Mouse (Mus musculus) ES-E14 (cell line): ENCODE data around the gene Spns3.

Source experiments
- CHD2 ChIP-seq: IDR thresholded peaks from 2 replicates; pipeline ENCODE4 v1.6.1; 2014; ENCODE audit warnings: mild to moderate bottlenecking, low read depth, low read length, inconsistent platforms
- HCFC1 ChIP-seq: IDR thresholded peaks from 2 replicates; pipeline ENCODE4 v1.6.1; 2012; ENCODE audit warnings: low read length, inconsistent platforms, borderline replicate concordance; ENCODE audit not compliant: insufficient read depth
- MAFK ChIP-seq: IDR thresholded peaks from 2 replicates; pipeline ENCODE4 v1.6.1; 2014; ENCODE audit warnings: mild to moderate bottlenecking, low read depth, low read length, inconsistent platforms; ENCODE audit not compliant: insufficient read depth
- ZC3H11A ChIP-seq: IDR thresholded peaks from 2 replicates; pipeline ENCODE4 v1.6.1; 2012; ENCODE audit warnings: low read depth, mild to moderate bottlenecking, inconsistent platforms, low read length, borderline replicate concordance
- ZNF384 ChIP-seq: IDR thresholded peaks from 2 replicates; pipeline ENCODE4 v1.6.1; 2012; ENCODE audit warnings: low read depth, low read length, inconsistent platforms

GRCm38 (mm10) chr11:72470004-72470403 is 80.3 kb downstream of the Spns3 start:
- TF ChIP-seq ZNF384 (no peak), CHD2 (no peak), HCFC1 (no peak), ZC3H11A (no peak), MAFK (no peak)
